Mouse (Mus musculus): ENCODE measurements around the gene 0610010F05Rik.

DNA sequence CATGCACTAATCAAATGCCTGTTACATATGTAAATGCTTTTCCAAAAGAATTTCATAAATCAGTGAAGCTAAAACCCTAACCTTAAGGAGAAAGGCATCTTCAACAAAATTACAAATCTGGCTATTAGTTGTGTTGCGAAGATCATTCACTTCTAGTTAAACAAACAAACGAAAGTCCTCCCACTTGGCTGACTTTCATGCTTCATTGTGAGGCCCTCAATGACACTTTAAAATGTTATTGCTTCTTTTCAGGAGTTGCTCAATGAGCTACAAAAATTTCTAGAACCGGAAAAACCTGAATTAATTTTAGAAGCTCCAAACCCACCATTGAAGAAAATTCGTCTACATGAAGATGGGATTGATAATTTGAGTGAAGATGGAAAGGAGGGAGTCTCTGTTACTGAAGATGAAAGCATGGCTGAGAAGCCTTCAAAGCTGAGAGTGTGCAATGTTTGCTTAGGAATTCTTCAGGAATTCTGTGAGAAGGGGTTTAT, 38.9 kb upstream of the 0610010F05Rik start:
- TF ChIP-seq POLR2A (IDR thresholded peaks at IDR 0.05; ENCODE audit: insufficient read length, low read depth) = no peak
- no peak for TF ChIP-seq MYOG (IDR thresholded peaks at IDR 0.05; ENCODE audit: control insufficient read depth in 1 of 3, insufficient read depth in 1 of 3, insufficient read length in 2 of 3, low read depth in 2 of 3)
- no peak for TF ChIP-seq E2F4 (IDR thresholded peaks at IDR 0.05; ENCODE audit: insufficient read depth)
- TF ChIP-seq MYOD1 (IDR thresholded peaks at IDR 0.05; ENCODE audit: control insufficient read depth in 1 of 3, insufficient read length in 2 of 3, low read depth in 2 of 3) = no peak
- TF ChIP-seq CEBPB (IDR thresholded peaks at IDR 0.05; ENCODE audit: insufficient read depth, poor library complexity, severe bottlenecking) = no peak
- TF ChIP-seq POLR2AphosphoS2 (IDR thresholded peaks at IDR 0.05; ENCODE audit: insufficient read length, low read depth) = no peak
- no peak for TF ChIP-seq USF1 (IDR thresholded peaks at IDR 0.05; ENCODE audit: low read depth)
- no peak for TF ChIP-seq REST (IDR thresholded peaks at IDR 0.05; ENCODE audit: insufficient read depth, insufficient read length)
- no peak for TF ChIP-seq MAX (IDR thresholded peaks at IDR 0.05; ENCODE audit: low read depth)
- no peak for TF ChIP-seq SRF (IDR thresholded peaks at IDR 0.05; ENCODE audit: control insufficient read depth, insufficient read length, low read depth)
